Mouse (Mus musculus): ENCODE data around the gene Tsga10. TPM values are rescaled to one million over a fixed set of nuclear protein-coding genes. Genes with fewer than 3 reads are reported as not detected.
"Not testable (repeated sequence)": the region's sequence is repeated elsewhere in the genome, so short reads cannot be mapped to it uniquely, and the experiment has no call there.

The Tsga10 gene
- polyA plus RNA-seq, 1 experiment from 2014 or later, result 6.1 TPM

DNA sequence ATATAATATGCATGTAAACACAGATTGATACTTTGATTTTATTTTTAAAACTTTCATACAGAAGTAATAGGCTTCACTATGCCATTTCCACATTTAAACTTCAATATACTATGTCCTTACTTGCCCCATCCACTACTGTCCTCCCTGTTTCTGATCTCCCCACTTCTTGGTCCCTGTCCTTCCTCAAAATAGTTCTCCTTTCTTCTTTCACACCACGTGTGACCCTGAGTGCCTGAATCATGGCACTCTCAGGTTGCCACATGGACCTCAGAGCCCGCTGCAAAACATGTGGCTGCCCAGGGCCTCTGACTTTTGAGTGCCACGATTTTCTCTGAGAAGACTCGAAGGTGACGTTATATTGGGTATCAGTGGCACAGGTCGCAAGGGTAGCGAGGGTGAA is 131.4 kb downstream of the Tsga10 start:
- Histone ChIP-seq H3K36me3 (no peaks in the 10 kb centered on the region), H3K27me3 (no peaks in the 10 kb centered on the region), H3K27ac (no peak overlapping the region), H3K9ac (no peak overlapping the region), H3K9me3 (replicated peaks) (no peaks in the 10 kb centered on the region), H3K4me1 (no peaks in the 10 kb centered on the region), H3K4me3 (replicated peaks) (no peak overlapping the region), H3K4me2 (no peak overlapping the region)
- WGBS, result 61% methylated on average over 7 of the region's 7 CpGs
- no peak for ATAC-seq (replicated peaks; ENCODE audit: low FRiP score)

DNA sequence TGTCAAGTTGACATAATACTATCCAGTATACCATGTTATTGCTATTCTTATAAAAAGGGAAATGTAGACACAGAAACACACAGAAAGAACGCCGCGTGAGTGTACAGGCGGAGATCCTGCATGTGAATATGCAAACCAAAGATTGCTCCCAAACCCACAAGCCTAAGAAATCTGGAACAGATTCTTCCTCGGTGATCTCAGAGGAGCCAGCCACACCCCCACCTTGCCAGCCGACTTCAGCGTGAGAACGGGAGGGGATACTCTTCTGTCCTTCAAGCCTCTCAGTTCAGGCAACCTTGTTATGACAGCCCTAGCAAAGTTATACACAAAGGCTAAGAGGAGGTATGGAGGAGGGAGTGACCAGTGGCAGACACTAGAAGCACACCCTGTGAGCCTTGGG is 136.9 kb downstream of the Tsga10 start:
- ATAC-seq (replicated peaks; ENCODE audit: low FRiP score), result no peak
- WGBS, result 81% methylated on average over 8 of the region's 8 CpGs
- no peak overlapping the region for H3K9ac ChIP-seq
- H3K4me3 ChIP-seq (replicated peaks), result no peak overlapping the region
- H3K27ac ChIP-seq, result no peak overlapping the region
- H3K4me1 ChIP-seq, result no peaks in the 10 kb centered on the region
- no peaks in the 10 kb centered on the region for H3K36me3 ChIP-seq
- no peaks in the 10 kb centered on the region; the same call in 1 of the 2 replicates for H3K27me3 ChIP-seq
- no peak overlapping the region for H3K4me2 ChIP-seq
- no peaks in the 10 kb centered on the region for H3K9me3 ChIP-seq (replicated peaks)

DNA sequence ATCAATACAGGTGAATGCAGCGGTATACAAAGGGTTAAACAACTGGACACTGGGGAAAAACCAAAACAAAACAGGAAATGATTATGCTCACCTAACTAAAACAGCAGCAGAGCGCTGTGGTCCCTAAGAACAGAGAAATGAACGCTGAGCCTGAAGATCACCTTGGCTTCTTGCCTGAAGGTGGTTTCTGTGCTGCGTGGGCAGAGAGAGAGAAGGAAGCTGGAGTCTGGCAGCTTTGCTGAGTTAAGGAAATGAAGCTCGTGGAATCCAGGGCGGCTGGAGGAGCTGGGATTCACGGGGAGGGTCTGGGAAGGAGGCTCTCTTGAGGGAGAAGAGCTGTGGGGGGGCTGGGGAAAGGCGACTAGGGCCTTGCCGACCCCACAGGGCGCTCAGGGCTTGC is 138.2 kb downstream of the Tsga10 start:
- no peak overlapping the region for H3K4me2 ChIP-seq
- 61% methylated on average over 10 of the region's 10 CpGs for WGBS
- H3K27me3 ChIP-seq, result no peaks in the 10 kb centered on the region; the same call in 1 of the 2 replicates
- H3K9ac ChIP-seq, result no peak overlapping the region
- no peaks in the 10 kb centered on the region for H3K36me3 ChIP-seq
- H3K9me3 ChIP-seq (replicated peaks), result no peaks in the 10 kb centered on the region
- no peaks in the 10 kb centered on the region for H3K4me1 ChIP-seq
- H3K4me3 ChIP-seq (replicated peaks), result no peak overlapping the region
- ATAC-seq (replicated peaks; ENCODE audit: low FRiP score), result no peak
- no peak overlapping the region for H3K27ac ChIP-seq

DNA sequence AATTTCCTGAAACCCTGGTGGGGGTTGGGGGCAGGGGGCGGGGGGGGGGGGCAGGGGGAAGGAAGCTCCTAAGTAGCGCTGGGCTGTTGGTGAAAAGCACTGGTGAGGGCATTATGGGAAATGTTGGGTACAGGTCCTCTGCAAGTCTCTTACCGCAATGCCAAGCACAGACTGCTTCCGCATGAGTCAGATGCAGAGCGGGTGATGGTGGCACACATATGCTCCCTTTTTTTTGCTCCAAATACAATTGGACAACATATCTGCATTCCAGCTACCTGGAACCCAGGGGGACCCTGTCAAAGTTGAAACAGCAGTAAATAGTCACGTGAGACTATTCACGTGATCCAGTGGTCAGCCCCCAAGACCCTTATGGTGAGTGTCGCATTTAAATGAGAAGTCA is 139.0 kb downstream of the Tsga10 start:
- Histone ChIP-seq H3K9ac (no peak overlapping the region), H3K36me3 (no peaks in the 10 kb centered on the region), H3K27me3 (no peaks in the 10 kb centered on the region; the same call in 1 of the 2 replicates), H3K9me3 (replicated peaks) (no peaks in the 10 kb centered on the region), H3K4me3 (replicated peaks) (no peak overlapping the region), H3K4me1 (no peaks in the 10 kb centered on the region), H3K4me2 (no peak overlapping the region), H3K27ac (no peak overlapping the region)
- WGBS, result 81% methylated on average over 8 of the region's 8 CpGs
- no peak for ATAC-seq (replicated peaks; ENCODE audit: low FRiP score)

DNA sequence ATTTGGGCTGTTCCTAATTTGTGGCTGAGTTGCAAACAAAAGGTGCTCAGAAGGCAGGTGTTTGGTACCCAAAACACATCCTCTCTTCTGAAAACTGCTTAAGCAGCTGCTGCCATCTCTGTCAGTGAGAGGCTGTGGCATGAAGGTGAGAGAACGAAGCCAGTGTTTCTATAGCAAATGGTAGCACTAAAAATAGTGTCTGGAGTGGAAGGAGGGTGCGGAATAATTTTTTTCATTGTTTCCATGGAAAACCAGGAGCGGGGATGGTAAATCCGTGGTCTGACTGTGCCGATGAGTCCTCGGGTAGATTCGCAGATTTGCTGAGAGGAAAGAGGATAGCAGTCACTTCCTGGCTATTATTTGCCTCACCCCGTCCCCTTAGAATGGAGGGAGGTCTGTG is 139.8 kb downstream of the Tsga10 start:
- ATAC-seq (replicated peaks; ENCODE audit: low FRiP score), result no peak
- Histone ChIP-seq H3K9me3 (replicated peaks) (no peaks in the 10 kb centered on the region), H3K4me1 (no peaks in the 10 kb centered on the region), H3K4me2 (no peak overlapping the region), H3K9ac (no peak overlapping the region), H3K4me3 (replicated peaks) (no peak overlapping the region), H3K27me3 (peaks cover 4% of the 10 kb centered on the region; the same call in 1 of the 2 replicates), H3K36me3 (no peaks in the 10 kb centered on the region), H3K27ac (no peak overlapping the region)
- WGBS, result 78% methylated on average over 8 of the region's 8 CpGs

DNA sequence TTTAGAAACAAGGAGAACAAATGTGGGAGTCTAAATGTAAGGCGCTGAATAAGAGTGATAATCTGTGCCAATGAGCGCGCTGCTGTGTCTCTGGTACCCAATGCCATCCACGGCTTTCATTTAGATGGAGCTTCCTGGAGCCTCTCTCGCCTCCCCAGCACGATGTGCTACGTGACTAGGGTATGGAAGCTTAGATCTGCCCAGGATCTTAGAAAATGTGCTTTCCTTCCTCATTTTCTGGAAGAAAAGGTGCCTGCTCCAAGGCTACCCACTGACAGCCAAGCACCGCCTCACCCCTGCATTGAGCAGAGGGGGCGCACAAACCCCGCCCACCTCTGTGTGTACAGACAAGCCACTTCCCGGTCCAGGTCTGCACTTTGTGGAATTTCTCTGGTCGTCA is 140.3 kb downstream of the Tsga10 start:
- Histone ChIP-seq H3K4me1 (no peaks in the 10 kb centered on the region), H3K4me2 (no peak overlapping the region), H3K9me3 (replicated peaks) (no peaks in the 10 kb centered on the region), H3K27ac (no peak overlapping the region), H3K4me3 (replicated peaks) (no peak overlapping the region), H3K9ac (no peak overlapping the region), H3K27me3 (peaks cover 8% of the 10 kb centered on the region), H3K36me3 (no peaks in the 10 kb centered on the region)
- no peak for ATAC-seq (replicated peaks; ENCODE audit: low FRiP score)
- WGBS, result 71% methylated on average over 12 of the region's 12 CpGs

DNA sequence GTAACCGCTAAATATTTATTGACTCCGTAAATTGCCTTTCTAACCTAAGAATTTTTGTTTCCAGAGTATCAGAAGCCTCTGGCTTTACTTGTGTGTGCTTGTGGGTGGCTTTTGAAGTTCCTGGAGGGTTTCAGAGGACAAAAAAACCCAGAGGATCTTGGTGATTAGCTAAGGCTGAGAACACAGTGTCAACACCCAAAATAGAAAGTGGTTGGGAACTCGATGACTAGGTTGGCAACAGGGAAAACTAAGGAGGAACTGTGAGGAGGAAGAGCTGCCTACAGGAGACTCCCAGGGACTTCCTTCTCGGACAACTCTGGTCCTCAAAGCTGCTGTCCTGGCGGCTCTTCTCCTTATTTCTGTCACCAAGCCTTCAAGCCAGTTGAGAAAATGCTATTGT is 145.1 kb downstream of the Tsga10 start:
- 84% methylated on average over 5 of the region's 5 CpGs for WGBS
- Histone ChIP-seq H3K4me2 (no peak overlapping the region), H3K9ac (no peak overlapping the region), H3K4me3 (replicated peaks) (no peak overlapping the region), H3K27me3 (peaks cover 21% of the 10 kb centered on the region), H3K36me3 (no peaks in the 10 kb centered on the region), H3K9me3 (replicated peaks) (no peaks in the 10 kb centered on the region), H3K27ac (no peak overlapping the region), H3K4me1 (peaks cover 12% of the 10 kb centered on the region)
- no peak for ATAC-seq (replicated peaks; ENCODE audit: low FRiP score)

DNA sequence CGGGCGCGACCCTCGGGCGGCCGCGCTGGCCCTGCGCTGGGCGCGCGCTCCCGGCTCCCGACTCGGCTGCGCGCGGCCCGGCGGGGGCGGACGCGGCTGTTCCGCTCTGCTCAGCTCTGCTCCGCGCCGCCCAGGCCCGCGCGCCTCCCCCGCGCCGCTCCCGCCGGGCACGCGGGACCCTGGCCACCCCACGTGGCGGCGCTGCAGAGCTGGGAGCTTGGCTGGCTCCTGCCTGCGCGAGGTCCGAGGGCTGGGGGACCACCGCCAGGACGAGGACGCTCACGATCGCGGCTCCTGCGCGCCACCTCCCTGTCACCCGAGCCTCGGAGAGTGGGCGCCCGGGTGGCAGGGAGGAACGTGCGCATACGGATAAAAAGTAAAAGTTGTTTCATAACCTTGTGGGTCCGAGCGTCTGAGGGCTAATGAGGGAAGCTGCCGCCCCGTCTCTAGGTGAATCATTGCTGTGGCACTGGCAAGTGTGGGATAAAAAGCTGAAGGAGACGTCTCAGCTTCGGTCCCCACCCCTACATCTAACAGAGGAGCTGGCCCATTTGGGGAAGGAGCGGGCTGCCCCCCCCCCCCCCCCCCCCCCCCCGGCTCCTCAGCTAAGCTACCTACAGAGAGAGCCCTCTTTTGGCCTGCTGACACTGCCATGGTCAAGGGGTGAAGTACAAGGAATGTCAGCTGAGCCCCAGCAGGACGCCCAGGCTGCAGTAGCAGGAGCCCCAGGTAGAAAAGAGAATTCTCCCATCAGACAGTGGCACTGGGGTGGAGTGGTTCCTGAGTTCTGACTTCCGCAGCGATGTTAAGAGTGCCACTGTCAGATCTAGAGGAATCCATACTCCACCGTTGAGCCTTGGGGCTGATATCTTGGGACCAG is 146.2 kb downstream of the Tsga10 start, which contains the start of gene 2010300C02Rik:
TSS of gene 2010300C02Rik (minus strand) at position 325 of the 880 bp plus-strand sequence.
- Histone ChIP-seq H3K4me1 (peaks cover 12% of the 10 kb centered on the region), H3K36me3 (no peaks in the 10 kb centered on the region), H3K9ac (peak within 1 kb of the TSS; percentile 55), H3K27ac (no peak within 1 kb of the TSS), H3K27me3 (peaks cover 21% of the 10 kb centered on the region), H3K9me3 (replicated peaks) (no peaks in the 10 kb centered on the region), H3K4me2 (peak within 1 kb of the TSS; percentile 96), H3K4me3 (replicated peaks) (peak within 1 kb of the TSS; percentile 63)
- under 1% methylated on average over 55 of the region's 69 CpGs for WGBS
- peak; percentile 92 for ATAC-seq (replicated peaks; ENCODE audit: low FRiP score)

DNA sequence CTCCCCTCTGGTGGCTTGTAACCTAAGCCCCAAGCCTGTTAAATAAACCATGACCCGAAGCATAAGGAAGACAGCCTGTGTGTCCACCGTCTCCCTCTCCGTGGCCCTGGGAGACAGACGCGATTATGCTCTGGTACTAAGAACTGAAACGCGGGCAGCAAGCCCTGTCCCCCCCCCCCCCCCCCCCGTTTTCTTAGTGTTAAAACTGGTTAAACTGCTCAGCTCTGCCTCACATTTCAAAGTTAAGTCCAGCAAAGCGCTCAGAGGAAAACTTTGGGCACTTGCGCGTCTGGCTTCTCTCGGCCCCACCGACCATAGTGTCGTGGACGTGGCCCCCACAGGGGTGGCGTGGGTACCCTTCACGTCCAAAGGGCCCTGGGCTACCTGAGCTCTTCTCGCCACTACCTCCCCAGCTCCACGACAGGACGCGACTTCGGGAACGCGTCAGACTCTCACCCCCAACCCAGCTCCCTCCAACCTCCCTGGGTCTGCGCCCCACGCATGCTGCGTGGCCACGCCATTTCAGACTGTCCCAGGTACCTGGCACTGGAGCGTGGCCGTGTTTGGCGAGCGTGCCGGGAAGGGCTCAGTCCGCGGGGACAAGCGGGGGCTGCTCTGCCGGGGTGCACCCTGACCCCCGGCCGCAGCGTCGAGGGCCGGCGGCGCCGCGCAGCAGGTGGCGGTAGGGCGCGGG is 147.1 kb downstream of the Tsga10 start:
- Histone ChIP-seq H3K27me3 (peaks cover 21% of the 10 kb centered on the region), H3K9ac (peak overlapping the region; percentile 55), H3K9me3 (replicated peaks) (no peaks in the 10 kb centered on the region), H3K36me3 (no peaks in the 10 kb centered on the region), H3K4me2 (peak overlapping the region; percentile 96), H3K4me3 (replicated peaks) (peak overlapping the region; percentile 63), H3K4me1 (peaks cover 12% of the 10 kb centered on the region), H3K27ac (no peak overlapping the region)
- 2% methylated on average over 46 of the region's 49 CpGs for WGBS
- peak; percentile 79 for ATAC-seq (replicated peaks; ENCODE audit: low FRiP score)

DNA sequence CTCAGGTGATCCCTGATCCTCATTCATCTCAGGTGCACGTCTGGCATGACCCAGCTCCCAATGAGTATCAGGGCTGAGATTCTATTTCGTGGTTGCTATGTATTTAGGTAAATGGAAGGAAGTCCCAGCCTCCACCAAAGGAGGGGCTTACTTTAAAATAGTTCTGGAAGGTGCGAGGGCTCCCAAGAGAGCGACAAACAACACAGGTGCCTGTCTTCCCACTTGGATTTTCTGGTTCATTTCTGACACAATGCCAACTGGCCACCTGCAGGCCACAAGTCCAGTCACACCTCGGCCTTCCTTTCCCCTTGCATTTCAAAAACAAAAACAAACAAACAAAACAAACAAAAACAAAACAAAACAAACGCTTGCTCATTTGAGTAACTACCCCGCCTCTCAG is 147.7 kb downstream of the Tsga10 start:
- Histone ChIP-seq H3K36me3 (no peaks in the 10 kb centered on the region), H3K4me1 (peaks cover 12% of the 10 kb centered on the region), H3K4me2 (peak overlapping the region; percentile 96; the same call in 1 of the 2 replicates), H3K9me3 (replicated peaks) (no peaks in the 10 kb centered on the region), H3K27me3 (peaks cover 21% of the 10 kb centered on the region), H3K4me3 (replicated peaks) (no peak overlapping the region), H3K27ac (no peak overlapping the region), H3K9ac (no peak overlapping the region)
- WGBS, result 50% methylated on average over 7 of the region's 7 CpGs
- ATAC-seq (replicated peaks; ENCODE audit: low FRiP score), result no peak

DNA sequence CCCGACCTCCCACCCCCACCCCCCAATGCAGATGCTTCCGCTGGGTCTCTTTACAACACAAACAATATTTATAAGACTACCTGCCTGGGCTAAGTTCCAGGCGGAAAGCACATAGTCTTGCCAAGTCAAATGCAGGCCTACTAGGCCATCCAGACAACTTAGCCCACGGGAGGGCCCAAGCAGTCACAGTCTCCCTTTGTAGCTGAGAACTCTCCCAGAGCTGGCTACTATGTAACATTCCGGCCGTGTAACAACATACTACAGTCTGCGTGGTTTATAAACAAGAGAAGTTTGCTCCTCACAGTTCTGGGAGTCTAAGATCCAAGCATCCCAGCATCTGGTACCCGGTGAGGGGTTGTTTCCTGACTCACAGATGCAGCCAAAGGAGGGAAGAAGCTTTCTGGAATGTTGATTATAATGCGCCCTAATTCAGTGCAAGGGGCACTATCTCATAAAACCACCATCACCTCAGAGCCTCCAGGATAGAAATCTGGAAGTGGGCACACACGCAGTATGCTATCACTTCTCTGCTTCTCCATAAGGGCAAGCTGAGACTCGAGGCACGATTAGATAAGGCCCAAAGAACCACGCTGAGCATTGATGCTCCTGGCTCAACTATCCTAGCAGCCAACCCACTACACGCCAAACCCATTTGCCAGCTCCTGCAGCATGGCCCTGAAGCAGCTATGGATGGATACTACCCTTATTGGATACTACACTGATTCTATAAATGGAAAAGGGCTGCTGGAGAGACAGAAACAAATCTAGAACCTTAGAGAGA is 148.6 kb downstream of the Tsga10 start:
- WGBS, result 79% methylated on average over 14 of the region's 14 CpGs
- H3K36me3 ChIP-seq, result no peaks in the 10 kb centered on the region

DNA sequence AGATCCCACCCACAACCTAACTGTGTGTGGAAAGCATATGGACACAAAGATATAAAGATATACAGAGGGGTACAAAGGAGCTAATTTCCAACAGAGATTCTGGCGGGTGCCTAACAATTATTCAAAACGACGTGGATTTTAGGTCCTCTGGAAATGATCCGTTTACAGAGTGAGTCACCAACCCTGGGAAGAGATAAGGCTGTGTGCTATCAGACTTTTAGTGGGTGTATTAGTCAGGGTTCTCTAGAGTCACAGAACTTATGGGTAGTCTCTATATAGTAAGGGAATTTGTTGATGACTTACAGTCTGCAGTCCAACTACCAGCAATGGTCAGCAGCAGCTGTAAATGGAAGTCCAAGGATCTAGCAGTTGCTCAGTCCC is 153.9 kb downstream of the Tsga10 start:
- H3K4me3 ChIP-seq (replicated peaks); H3K9me3 ChIP-seq (replicated peaks); ATAC-seq (replicated peaks; ENCODE audit: low FRiP score); H3K9ac ChIP-seq; H3K27me3 ChIP-seq; H3K36me3 ChIP-seq; H3K4me1 ChIP-seq; H3K4me2 ChIP-seq; H3K27ac ChIP-seq: not testable (repeated sequence)
- WGBS, result 72% methylated on average over 4 of the region's 4 CpGs

More for the DNA sequence above, 148.6 kb downstream of the Tsga10 start:
- no peak overlapping the region for H3K9ac ChIP-seq
- no peaks in the 10 kb centered on the region for H3K9me3 ChIP-seq (replicated peaks)
- no peak overlapping the region for H3K4me2 ChIP-seq
- H3K27ac ChIP-seq, result no peak overlapping the region
- peaks cover 21% of the 10 kb centered on the region for H3K27me3 ChIP-seq
- no peak for ATAC-seq (replicated peaks; ENCODE audit: low FRiP score)
- peaks cover 12% of the 10 kb centered on the region for H3K4me1 ChIP-seq
- no peak overlapping the region for H3K4me3 ChIP-seq (replicated peaks)
